Mouse (Mus musculus) right cerebral cortex, postnatal 25 days (tissue): ENCODE measurements at regions not wholly inside any gene's neighbourhood (a gene's known extent, or its start where the extent isn't known, plus 50 kb on each side); places are given as distances from the start of the nearest gene placed in this dataset.

ENCODE experiments used
- DNase-seq: peaks from one replicate; pipeline ENCODE4 v3.0.0; 2022

- no peak for DNase-seq
These were observed 153.3 kb downstream of the Shq1 start for GRCm38 (mm10) chr6:100517662-100518061.

GRCm38 (mm10) chr6:100512676-100513075 lies 158.3 kb downstream of the Shq1 start:
- DNase-seq = no peak

- no peak for DNase-seq
These were observed 160.3 kb downstream of the Shq1 start for GRCm38 (mm10) chr6:100510676-100511075.

- no peak for DNase-seq
These were observed 165.3 kb downstream of the Shq1 start for GRCm38 (mm10) chr6:100505506-100506247.

DNA sequence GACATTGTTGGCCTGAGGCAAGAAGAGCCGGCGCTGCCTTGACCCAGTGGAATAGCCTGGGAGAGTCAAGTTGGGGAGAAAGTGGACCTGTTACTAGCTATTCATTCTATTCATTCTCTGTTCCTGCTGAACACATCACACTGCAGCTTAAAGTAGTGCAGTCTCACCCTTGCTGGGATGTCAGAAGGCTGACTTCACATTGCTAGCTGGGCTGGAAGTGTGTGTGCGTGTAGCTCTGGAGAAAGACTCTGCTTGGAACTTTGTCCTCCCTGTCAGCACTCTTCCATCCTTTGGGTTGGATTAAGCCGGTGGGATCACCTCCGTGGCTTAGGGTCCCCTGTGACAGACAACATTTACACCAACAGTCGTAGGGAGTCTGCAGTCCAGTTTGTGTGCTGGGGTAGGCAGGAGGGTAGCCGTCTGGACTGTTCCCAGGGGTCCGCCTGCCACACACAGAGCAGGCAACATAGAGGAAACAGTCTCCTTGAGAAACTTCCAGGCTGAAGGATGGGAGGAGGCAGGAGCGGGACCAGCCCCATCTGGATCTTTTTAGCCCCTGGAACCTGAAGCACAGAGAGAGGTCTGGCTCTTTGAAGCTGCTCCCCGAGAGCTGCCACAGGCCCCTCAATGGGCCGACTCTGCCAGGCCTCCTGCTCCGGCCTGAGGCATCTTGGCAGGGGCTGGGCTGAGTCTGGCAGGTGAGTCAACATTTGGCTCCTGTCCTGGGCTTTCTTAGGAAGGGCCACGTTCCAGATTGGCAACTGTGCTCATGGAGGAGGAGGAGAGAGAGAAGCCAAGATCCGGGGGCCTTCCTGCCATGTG lies 167.8 kb downstream of the Shq1 start:
- peak; percentile 56 for DNase-seq

DNA sequence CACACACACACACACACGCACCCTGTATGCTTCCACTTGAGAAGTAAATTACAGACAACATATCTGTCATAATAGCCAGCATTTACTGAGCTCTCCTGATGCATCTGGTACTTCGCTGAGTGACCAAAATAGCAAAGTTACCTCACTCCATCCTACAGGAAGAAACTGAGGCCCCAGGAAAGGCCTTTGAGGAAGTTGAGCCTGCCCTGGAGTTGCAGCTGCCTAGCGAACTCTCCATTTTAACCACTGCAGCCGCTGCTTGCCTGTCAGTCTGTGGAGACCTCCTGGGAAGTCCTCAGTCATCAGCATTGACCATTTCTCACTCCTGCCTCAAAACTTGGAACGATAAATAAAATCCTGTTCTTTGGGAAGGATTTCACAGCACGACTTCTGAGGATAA lies 168.8 kb downstream of the Shq1 start:
- DNase-seq = no peak

GRCm38 (mm10) chr6:100500741-100501140 lies 170.2 kb downstream of the Shq1 start:
- no peak for DNase-seq

DNA sequence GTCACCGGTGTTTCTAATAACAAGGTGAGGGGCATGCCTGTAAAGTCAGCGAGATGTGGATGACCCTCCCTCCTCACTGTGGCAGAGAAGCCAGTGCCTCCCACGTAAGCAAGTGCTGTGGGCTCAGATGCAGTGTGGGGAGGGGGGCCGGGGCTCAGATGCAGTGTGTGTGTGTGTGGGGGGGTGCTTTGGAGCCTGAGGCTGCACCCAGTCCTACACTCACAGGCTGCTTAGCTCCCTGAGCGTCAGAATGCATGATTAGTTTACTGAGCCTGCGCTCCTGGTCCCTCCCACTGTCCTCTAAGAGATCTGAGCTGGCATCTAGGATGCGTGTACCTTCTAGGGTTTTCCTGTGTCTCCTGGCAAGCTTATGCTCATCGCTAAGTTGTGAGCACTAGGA lies 170.9 kb downstream of the Shq1 start:
- no peak for DNase-seq

DNA sequence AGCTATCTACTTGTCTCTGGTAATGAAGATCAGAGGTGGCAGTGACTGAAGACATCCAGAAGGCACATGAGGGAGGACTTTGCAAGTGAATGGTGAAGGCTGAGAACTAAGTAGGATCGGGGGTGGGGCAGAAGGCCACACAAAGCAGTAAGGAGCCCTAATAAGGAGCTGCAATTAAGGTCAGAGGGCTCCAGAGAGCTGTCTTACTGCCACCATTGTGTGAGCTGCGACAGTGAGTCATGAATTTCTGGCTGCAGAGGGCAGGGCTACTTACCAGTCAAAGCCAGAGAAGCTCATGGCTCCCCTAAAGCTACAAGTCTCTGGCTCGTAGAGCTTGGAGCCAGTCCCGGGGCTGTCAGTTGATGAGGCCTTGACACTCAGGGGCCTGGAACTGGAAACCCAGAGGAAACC lies 172.1 kb downstream of the Shq1 start:
- DNase-seq = no peak

- DNase-seq = no peak
These were observed 172.8 kb downstream of the Shq1 start for GRCm38 (mm10) chr6:100498126-100498525.

GRCm38 (mm10) chr6:100496135-100496534 lies 174.8 kb downstream of the Shq1 start:
- no peak for DNase-seq

DNA sequence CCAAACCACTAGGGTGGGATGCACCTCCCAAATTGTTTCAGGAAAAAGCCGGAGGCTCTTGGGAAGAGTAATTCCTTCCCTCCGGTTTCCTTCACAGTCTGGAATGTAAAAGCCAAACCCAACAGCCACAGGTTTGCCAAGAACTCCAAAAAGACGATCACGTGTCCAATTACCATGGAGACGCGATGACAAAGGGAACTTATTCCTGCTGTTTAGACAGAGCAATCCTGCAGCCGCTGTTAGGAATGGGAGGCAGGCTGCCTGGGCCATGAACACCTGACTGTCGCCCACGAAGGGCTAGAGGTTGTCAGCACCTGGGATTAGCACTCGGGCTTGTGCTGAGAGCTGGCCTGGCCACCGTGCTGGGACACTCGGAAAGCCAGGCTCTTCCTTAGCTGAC lies 175.8 kb downstream of the Shq1 start:
- DNase-seq = peak; percentile 59

DNA sequence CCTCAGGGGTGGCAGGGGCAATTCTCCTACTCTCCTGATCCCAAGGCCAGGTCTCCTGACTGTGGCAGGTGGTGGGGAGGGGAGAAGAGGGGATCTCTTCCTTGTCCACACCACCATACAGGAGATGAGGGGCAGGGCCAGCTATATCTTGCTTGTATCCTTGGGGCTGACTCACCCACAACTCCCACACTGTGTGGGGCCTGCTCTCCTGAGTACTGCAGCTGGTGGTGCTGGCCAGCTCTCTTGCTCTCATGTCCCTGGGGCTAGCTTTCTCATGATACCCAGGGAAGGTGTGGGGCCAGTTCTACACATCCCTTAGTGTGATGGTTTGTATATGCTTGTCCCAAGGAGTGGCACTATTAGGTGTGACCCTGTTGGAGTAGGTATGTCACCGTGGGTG lies 177.4 kb downstream of the Shq1 start:
- DNase-seq = no peak

DNA sequence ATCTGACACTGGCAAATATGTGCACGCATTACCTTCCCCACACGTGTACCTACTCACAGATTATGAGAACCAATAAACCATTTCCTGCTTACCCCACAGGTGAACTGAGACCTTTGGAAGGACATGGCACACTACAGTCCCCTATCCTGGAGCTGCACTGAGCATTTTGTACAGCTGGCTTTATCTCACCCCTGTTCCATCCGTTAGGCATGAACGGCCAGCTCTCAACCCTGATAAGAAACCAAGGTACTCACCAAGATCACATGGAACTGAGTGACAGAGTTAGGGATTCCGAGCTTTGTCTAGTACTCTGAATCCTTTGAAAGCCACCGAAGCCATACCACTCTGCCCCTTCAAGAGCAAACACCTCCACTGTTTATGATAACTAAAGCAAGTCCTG lies 179.1 kb downstream of the Shq1 start:
- no peak for DNase-seq

DNA sequence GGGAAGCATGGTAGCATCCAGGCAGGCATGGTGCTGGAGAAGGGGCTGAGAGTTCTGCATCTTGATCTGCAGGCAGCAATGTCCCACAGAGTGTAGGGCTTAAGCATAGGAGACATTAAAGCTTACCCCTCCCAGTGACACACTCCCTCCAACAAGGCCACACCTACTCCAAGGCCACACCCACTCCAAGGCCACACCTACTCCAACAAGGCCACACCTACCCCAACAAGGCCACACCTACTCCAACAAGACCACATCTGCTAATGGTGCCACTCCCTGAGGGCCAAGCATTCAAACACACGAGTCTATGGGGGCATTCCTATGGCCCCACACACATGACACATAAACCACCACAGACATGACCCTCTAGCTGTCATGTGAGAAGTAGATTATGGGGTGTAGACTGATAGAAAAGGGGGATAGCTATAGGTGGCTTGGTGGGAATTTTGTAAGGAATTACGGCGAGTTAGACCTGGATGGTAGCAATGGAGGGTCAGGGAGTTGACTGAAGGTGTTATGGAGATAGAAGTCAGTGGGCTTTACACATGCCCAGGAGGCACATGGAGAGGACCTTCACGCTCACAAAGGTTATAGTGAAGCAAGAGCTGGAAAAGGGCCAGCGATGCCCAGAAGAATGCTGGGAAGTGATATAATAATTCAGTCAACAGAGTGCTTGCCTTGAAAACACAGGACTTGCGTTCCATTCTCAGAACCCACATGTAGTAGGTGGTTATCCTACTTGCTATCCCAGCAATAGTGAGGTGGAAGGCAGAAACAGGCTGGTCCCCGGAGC lies 179.8 kb downstream of the Shq1 start:
- no peak for DNase-seq

- DNase-seq = no peak
These were observed 187.1 kb downstream of the Shq1 start for GRCm38 (mm10) chr6:100483836-100484235.

DNA sequence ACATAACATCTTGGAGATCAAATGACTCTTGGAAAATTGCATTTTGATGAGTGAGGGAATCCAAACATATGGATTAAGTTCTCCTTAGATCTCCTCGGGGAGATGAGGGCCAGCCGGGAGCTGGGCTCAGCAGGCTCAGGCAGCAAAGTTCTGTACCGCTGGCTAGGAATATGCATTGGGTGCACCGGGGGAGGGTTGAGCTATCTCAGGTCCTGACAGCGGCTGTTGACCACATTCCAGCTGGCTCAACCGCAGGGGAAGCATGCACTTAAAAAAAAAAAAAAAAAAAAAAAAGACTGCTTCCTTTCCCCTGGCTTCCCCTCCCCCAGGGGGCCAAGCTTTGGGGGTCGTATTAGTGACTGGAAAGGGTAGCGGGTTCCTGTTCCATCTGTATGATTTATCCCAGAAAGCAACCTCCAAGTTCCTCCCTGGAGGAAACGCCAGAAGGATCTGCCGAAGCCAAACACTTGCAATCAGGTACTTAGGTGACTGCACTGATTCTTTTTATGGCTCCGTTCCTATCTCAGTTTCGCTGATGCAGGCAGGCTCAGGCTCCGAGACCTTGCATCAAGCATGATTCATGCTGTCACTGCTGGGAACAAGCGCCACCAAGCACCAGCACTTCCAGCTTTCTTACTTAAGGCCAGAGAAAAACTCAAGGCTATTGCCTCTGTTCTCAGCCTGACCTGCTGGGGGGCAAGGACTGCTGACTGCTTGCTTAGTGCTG lies 187.7 kb downstream of the Shq1 start:
- no peak for DNase-seq

DNA sequence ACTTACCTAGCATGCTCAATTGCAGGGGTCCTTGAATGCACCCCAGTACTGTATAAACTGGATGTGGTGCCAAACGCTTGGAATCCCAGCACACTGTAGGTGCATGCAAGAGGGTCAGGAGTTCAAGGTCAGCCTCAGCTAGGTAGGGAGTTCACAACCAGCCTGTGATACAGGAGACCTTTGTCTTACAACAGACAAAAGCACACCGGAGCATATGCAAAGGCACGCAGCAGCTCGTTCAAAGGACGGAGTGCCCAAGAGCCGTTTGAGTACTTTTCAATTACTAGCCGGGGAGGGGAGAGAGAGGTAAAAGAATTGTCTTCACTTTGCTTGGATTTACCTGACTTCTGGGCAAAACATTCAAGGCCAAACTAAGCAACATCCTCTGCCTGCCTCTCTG lies 188.4 kb downstream of the Shq1 start:
- DNase-seq = no peak

GRCm38 (mm10) chr6:100480525-100480924 lies 190.4 kb downstream of the Shq1 start:
- no peak for DNase-seq

DNA sequence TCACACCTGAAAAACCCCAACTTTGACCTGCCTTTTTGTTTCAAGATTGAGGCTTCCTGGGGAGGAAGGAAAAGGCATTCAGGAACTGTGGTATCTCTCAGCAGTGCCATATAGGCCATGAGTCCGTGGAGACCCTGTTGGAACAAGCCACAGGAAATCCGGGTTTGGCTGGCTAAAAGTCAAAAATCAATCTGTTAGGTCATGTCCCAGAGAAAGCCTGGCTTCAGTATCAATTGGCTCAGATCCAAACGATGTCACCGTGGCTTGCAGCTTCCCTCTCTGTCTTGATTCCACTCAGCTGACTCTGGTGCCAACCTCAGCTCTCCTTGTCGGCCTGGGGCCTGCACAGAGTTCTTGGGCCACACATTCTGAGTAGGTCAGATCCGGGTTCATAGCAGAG lies 191.1 kb downstream of the Shq1 start:
- no peak for DNase-seq

DNA sequence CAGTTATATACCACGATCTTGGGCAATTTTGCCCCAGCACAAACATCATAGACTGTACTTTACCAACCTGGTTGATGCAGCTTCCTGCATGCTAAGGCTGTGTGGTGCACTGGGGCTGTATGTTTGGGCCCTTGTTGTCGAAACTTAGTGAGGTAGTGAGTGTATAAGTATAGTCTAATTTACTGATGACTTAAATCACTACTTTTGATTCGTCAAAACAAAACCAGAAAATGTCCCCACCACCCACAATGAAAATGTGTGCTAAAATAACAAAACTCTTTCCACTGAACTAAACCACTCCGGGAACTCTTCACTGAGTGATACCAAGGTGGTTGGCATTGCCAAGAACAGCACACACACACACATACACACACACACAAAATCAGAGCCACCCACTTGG lies 191.5 kb downstream of the Shq1 start:
- no peak for DNase-seq

DNA sequence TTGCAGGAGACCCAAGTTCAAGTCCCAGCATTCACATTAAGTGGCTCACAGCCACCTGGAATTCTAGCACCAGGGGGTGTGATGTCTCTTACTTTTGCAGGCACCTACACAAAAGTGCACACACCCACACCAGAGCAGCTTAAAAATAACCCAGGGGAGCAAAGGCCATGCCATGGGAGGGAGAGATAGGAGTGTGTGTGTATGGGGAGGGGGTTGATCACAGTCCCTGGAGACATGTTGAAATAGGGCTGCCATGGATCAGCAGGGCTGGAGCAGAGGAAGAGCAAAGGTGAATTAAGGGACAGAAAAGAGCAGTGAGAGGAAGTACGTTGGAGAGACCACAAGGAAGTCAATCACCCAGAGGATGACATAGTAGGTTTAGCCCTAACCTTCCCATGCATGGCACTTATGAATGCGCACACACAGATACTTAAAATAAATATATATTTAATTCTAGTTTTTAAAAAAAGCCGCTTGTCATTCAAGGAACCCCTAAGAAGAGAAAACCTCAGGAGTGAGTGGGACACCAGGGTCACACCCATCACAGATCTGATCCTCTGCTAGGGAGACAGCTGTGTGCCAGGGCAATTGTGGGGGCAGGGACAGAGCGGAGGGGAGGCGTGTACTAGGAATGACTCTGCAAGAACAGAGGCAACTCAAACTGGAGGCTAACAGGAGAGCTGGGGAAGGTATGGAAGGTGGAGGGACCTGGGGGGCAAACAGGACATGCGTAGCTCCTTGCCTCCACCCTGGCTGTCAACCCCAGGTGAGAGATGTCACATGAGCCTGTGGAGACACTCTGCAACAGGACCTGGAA lies 189.5 kb upstream of the Rybp start:
- DNase-seq = no peak
